Mouse (Mus musculus) MEL-GATA-1-ER (cell line): ENCODE data around the gene Gpr62.
A peak's percentile ranks its signal among the peaks of the same experiment; 100 is the strongest.

Source experiments
- DNase-seq: peaks from one replicate; pipeline ENCODE4 v3.0.0-alpha.2; 2012; ENCODE audit warnings: low read depth; ENCODE audit errors: extremely low read depth

Gpr62 gene

GRCm38 (mm10) chr9:106421865-106422160 is 43.9 kb downstream of the Gpr62 start:
- DNase-seq, result peak; percentile 71

- no peak for DNase-seq
These were observed 44.5 kb downstream of the Gpr62 start for GRCm38 (mm10) chr9:106421033-106421864.

GRCm38 (mm10) chr9:106420608-106421007 is 45.1 kb downstream of the Gpr62 start:
- peak; percentile 30 for DNase-seq

GRCm38 (mm10) chr9:106417841-106418625 is 47.7 kb downstream of the Gpr62 start:
- peak; percentile 30 for DNase-seq

DNA sequence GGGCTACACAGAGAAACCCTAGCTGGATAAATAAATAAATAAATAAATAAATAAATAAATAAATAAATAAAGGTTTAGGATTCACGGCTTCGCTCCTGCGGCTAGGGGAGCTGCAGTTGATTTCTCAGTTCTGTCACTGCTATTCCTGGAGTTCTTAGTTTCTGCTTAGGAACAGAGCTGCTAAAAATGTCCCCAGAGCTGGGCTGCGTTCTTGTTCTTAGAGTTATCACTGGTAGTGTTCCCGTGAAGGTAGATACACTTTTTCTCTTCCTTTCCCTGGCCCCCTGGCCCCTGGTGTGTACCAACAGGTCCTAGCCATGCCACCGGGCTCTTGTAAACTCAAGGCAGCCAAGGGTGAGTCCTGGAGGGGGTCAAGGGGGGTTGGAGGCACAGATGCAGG is 48.9 kb downstream of the Gpr62 start:
- DNase-seq, result no peak
